Mouse (Mus musculus) myocyte (in vitro differentiated cells): ENCODE results near the gene Trem1.

Source experiments
- E2F4 ChIP-seq: IDR thresholded peaks from one replicate; pipeline ENCODE4 v1.6.1; 2011; ENCODE audit warnings: mild to moderate bottlenecking, control low read depth, moderate library complexity; ENCODE audit not compliant: insufficient read depth
- MAX ChIP-seq: IDR thresholded peaks from one replicate; pipeline ENCODE4 v1.6.1; 2011; ENCODE audit warnings: low read depth, mild to moderate bottlenecking, control low read depth
- MYOG ChIP-seq, 3 experiments: IDR thresholded peaks; one replicate each; pipeline ENCODE4 v1.6.1; 2011; ENCODE audit warnings: control low read depth in 2 of 3, low read depth in 2 of 3, mild to moderate bottlenecking in 2 of 3; ENCODE audit not compliant: insufficient read length in 2 of 3, control insufficient read depth in 1 of 3, insufficient read depth in 1 of 3
- POLR2A ChIP-seq: IDR thresholded peaks from one replicate; pipeline ENCODE4 v1.6.1; 2011; ENCODE audit warnings: low read depth, mild to moderate bottlenecking, control low read depth, moderate library complexity; ENCODE audit not compliant: insufficient read length
- POLR2AphosphoS2 ChIP-seq: IDR thresholded peaks from one replicate; pipeline ENCODE4 v1.6.1; 2011; ENCODE audit warnings: low read depth, control low read depth; ENCODE audit not compliant: insufficient read length
- REST ChIP-seq: IDR thresholded peaks from one replicate; pipeline ENCODE4 v1.6.1; 2011; ENCODE audit warnings: mild to moderate bottlenecking, control low read depth, moderate library complexity; ENCODE audit not compliant: insufficient read depth, insufficient read length
- TCF12 ChIP-seq: IDR thresholded peaks from one replicate; pipeline ENCODE4 v1.6.1; 2011; ENCODE audit warnings: mild to moderate bottlenecking, control low read depth; ENCODE audit not compliant: poor library complexity, insufficient read depth, severe bottlenecking
- USF1 ChIP-seq: IDR thresholded peaks from one replicate; pipeline ENCODE4 v1.6.1; 2011; ENCODE audit warnings: low read depth, mild to moderate bottlenecking, control low read depth, moderate library complexity

DNA sequence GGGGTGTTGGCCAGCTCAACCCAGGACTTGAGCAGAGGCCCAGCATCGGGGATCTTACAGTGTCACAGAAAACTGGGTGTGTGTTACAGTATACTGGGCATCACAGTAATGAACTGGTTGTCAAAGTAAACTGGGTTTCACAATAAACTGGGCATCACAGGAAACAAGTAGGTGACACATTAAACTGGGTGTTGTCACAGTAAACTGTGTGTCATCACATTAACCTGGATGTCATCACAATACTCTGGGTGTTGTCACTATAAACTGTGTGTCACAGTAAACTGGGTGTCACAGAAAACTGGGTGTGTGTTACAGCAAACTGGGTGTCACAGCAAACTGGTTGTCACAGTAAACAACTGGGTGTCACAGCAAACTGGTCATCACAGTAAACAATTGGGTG, 17.1 kb upstream of the Trem1 start:
- no peak for TF ChIP-seq USF1
- no peak for TF ChIP-seq REST
- TF ChIP-seq MAX = no peak
- TF ChIP-seq POLR2A = no peak
- no peak for TF ChIP-seq MYOG (IDR thresholded peaks at IDR 0.05; ENCODE audit: control insufficient read depth in 1 of 3, insufficient read depth in 1 of 3, insufficient read length in 2 of 3, low read depth in 2 of 3)
- no peak for TF ChIP-seq TCF12
- no peak for TF ChIP-seq E2F4
- TF ChIP-seq POLR2AphosphoS2 = no peak
